Mouse (Mus musculus) midbrain, embryonic 11.5 days (tissue): ENCODE measurements around the gene Pgf. TPM values are rescaled to one million over a fixed set of nuclear protein-coding genes. Genes with fewer than 3 reads are reported as not detected.

Experiments
- ATAC-seq: fragments of 200-750 bp; cut with Nextera tagmentation; 2 replicates; pipeline ENCODE4 v1.8.0; 2017; ENCODE audit warnings: moderate TSS enrichment, moderate library complexity; ENCODE audit not compliant: low FRiP score
- DNase-seq: peaks from one replicate; pipeline ENCODE4 v3.0.0; 2015; ENCODE audit warnings: low spot score; ENCODE audit errors: missing footprints
- H3K27ac ChIP-seq: fragments of 300-500 bp; sonication (generic); 2 replicates; pipeline ENCODE4 v1.5.1; 2014; ENCODE audit warnings: low read depth, low read length
- H3K27me3 ChIP-seq: fragments of 300-500 bp; sonication (generic); 2 replicates; pipeline ENCODE4 v1.6.1; 2014; ENCODE audit warnings: mild to moderate bottlenecking, low read length, moderate library complexity, mixed read lengths; ENCODE audit not compliant: control insufficient read depth, insufficient read depth
- H3K36me3 ChIP-seq: fragments of 300-500 bp; sonication (generic); 2 replicates; pipeline ENCODE4 v1.6.1; 2014; ENCODE audit warnings: mild to moderate bottlenecking, low read length, moderate library complexity, mixed read lengths; ENCODE audit not compliant: control insufficient read depth, insufficient read depth
- H3K4me1 ChIP-seq: fragments of 300-500 bp; sonication (generic); 2 replicates; pipeline ENCODE4 v1.6.1; 2014; ENCODE audit warnings: low read length; ENCODE audit not compliant: control insufficient read depth, insufficient read depth
- H3K4me2 ChIP-seq: fragments of 300-500 bp; sonication (generic); 2 replicates; pipeline ENCODE4 v1.6.1; 2014; ENCODE audit warnings: mild to moderate bottlenecking, moderate library complexity
- H3K4me3 ChIP-seq: fragments of 300-500 bp; sonication (generic); 2 replicates; pipeline ENCODE4 v1.5.1; 2014; ENCODE audit warnings: low read depth, low read length
- H3K9ac ChIP-seq: fragments of 300-500 bp; sonication (generic); 2 replicates; pipeline ENCODE4 v1.6.1; 2014; ENCODE audit warnings: low read length
- H3K9me3 ChIP-seq: fragments of 300-500 bp; sonication (generic); 2 replicates; pipeline ENCODE4 v1.6.1; 2016; ENCODE audit warnings: low read length; ENCODE audit not compliant: control insufficient read depth
- WGBS: fragments of 180-500 bp; shearing (Covaris S2); extraction: QIAGEN DNeasy Blood & Tissue Kit; methylation state at CpG from one replicate; pipeline ENCODE4 v1.1.7; 2014; 5-methylcytosine and 5-hydroxymethylcytosine counted together
- polyA plus RNA-seq: library from polyadenylated mRNA; unstranded; fragments of >200 nt; fragmentation: Nextera tagmentation; extraction: Ambion mirVana; gene quantifications from 2 replicates; pipeline ENCODE4 v1.2.1, GENCODE M21; 2014

Gene Pgf
- polyA plus RNA-seq, 1 experiment from 2014 or later, result 2.5 TPM

DNA sequence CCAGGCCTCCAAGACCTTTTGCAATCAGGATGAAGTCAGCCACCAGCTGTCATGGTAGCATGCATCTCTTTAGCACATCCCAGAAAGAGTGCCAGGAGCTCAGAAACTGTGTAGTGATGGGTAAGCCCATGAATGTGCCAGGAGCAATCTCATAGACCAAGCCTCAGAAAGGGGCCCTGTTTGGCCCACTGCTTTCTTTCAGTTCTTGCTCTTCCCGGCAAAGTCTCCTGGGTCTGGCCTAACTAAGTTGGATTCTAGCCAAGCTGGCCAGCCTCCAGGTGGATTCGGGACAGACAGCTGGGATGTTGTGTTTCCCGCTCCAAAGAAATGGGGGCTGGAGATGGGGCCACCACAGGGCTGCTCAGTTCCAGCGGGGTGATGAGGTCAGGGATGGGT, 17.0 kb upstream of the Pgf start:
- Histone ChIP-seq H3K36me3 (no peaks in the 10 kb centered on the region), H3K4me1 (no peaks in the 10 kb centered on the region; the same call in 1 of the 2 replicates), H3K9ac (no peak overlapping the region), H3K9me3 (no peaks in the 10 kb centered on the region), H3K27me3 (no peaks in the 10 kb centered on the region), H3K4me2 (no peak overlapping the region), H3K27ac (no peak overlapping the region), H3K4me3 (no peak overlapping the region)
- DNase-seq, result peak; percentile 75
- WGBS, result 92% methylated on average over 4 of the region's 4 CpGs
- ATAC-seq, result no peak

- no peak overlapping the region for H3K27ac ChIP-seq
- 89% methylated on average over 11 of the region's 11 CpGs for WGBS
- H3K4me1 ChIP-seq, result no peaks in the 10 kb centered on the region; the same call in 1 of the 2 replicates
- H3K27me3 ChIP-seq, result no peaks in the 10 kb centered on the region
- no peak overlapping the region for H3K9ac ChIP-seq
- no peak overlapping the region for H3K4me3 ChIP-seq
- H3K4me2 ChIP-seq, result no peak overlapping the region
- H3K36me3 ChIP-seq, result no peaks in the 10 kb centered on the region
- H3K9me3 ChIP-seq, result no peaks in the 10 kb centered on the region
- ATAC-seq (no peak), DNase-seq (peak; percentile 68)
Observed at GRCm38 (mm10) chr12:85193923-85194622, 16.5 kb upstream of the Pgf start.

GRCm38 (mm10) chr12:85193146-85193545, 15.6 kb upstream of the Pgf start:
- DNase-seq (peak; percentile 26), ATAC-seq (no peak)
- no peaks in the 10 kb centered on the region; the same call in 1 of the 2 replicates for H3K4me1 ChIP-seq
- no peak overlapping the region for H3K27ac ChIP-seq
- H3K4me3 ChIP-seq, result no peak overlapping the region
- no peaks in the 10 kb centered on the region for H3K27me3 ChIP-seq
- H3K36me3 ChIP-seq, result no peaks in the 10 kb centered on the region
- H3K9ac ChIP-seq, result no peak overlapping the region
- WGBS, result 88% methylated on average over 10 of the region's 10 CpGs
- H3K4me2 ChIP-seq, result no peak overlapping the region
- no peaks in the 10 kb centered on the region for H3K9me3 ChIP-seq

- Histone ChIP-seq H3K9ac (no peak overlapping the region), H3K4me2 (no peak overlapping the region), H3K9me3 (no peaks in the 10 kb centered on the region), H3K27ac (no peak overlapping the region), H3K27me3 (no peaks in the 10 kb centered on the region), H3K36me3 (no peaks in the 10 kb centered on the region), H3K4me1 (no peaks in the 10 kb centered on the region; the same call in 1 of the 2 replicates), H3K4me3 (no peak overlapping the region)
- no peak for ATAC-seq
- WGBS, result 27% methylated on average over 19 of the region's 19 CpGs
- peak; percentile 26 for DNase-seq
Observed at GRCm38 (mm10) chr12:85192461-85193108, 15.0 kb upstream of the Pgf start.

GRCm38 (mm10) chr12:85190290-85190689, 12.7 kb upstream of the Pgf start:
- Histone ChIP-seq H3K27ac (no peak overlapping the region), H3K27me3 (no peaks in the 10 kb centered on the region), H3K4me3 (no peak overlapping the region), H3K9me3 (no peaks in the 10 kb centered on the region), H3K36me3 (no peaks in the 10 kb centered on the region), H3K9ac (no peak overlapping the region), H3K4me2 (no peak overlapping the region), H3K4me1 (no peaks in the 10 kb centered on the region; the same call in 1 of the 2 replicates)
- peak; percentile 35 for DNase-seq
- 81% methylated on average over 7 of the region's 7 CpGs for WGBS
- no peak for ATAC-seq

DNA sequence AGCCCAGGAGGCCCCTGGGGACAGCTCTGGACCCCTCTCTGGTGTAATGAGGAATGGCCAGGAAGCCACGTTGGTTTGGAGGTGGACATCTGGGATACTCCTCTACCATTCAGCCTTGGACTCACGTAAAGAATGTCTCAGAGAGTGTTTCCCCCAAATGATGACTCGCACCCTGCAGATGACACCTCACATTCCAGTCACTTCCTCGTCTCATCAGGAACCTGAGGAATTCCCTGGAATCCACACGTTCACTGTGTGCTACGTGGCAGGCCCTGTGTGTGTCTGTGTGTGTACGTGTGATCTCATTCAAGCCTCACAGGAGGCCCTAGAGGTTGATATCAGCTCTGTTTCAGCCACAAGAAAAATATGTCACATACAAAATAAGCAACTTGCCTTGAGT, 8.8 kb upstream of the Pgf start:
- no peak for DNase-seq
- H3K27me3 ChIP-seq, result no peaks in the 10 kb centered on the region
- H3K9ac ChIP-seq, result no peak overlapping the region
- H3K27ac ChIP-seq, result no peak overlapping the region
- no peak overlapping the region for H3K4me3 ChIP-seq
- peaks cover 9% of the 10 kb centered on the region; the same call in 1 of the 2 replicates for H3K4me1 ChIP-seq
- no peaks in the 10 kb centered on the region for H3K9me3 ChIP-seq
- no peak for ATAC-seq
- 71% methylated on average over 7 of the region's 7 CpGs for WGBS
- H3K36me3 ChIP-seq, result no peaks in the 10 kb centered on the region
- no peak overlapping the region for H3K4me2 ChIP-seq

DNA sequence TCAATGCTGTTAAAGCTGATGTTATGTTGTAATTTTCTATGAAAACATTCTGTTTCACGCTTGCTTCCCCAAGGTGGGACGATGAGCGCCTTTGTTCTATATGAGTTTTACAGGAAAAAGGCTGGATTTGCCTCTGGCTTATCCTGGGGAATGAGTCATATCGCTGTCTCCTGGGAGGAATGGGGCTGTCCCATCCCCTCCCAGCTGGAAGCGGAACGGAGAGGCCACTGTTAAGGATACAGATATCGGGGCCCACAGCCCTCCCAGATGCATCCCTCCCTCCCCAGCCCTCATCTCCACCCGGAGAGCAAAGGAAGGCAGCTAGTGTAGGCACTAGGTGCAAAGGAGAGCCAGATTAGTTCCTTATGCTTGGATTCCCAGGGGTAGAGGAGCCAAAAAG, 8.2 kb upstream of the Pgf start:
- H3K4me3 ChIP-seq, result no peak overlapping the region
- no peak overlapping the region for H3K27ac ChIP-seq
- 66% methylated on average over 8 of the region's 8 CpGs for WGBS
- H3K9me3 ChIP-seq, result no peaks in the 10 kb centered on the region
- H3K4me2 ChIP-seq, result no peak overlapping the region
- ATAC-seq (no peak), DNase-seq (no peak)
- no peaks in the 10 kb centered on the region for H3K36me3 ChIP-seq
- H3K27me3 ChIP-seq, result no peaks in the 10 kb centered on the region
- H3K4me1 ChIP-seq, result peaks cover 9% of the 10 kb centered on the region; the same call in 1 of the 2 replicates
- H3K9ac ChIP-seq, result no peak overlapping the region

DNA sequence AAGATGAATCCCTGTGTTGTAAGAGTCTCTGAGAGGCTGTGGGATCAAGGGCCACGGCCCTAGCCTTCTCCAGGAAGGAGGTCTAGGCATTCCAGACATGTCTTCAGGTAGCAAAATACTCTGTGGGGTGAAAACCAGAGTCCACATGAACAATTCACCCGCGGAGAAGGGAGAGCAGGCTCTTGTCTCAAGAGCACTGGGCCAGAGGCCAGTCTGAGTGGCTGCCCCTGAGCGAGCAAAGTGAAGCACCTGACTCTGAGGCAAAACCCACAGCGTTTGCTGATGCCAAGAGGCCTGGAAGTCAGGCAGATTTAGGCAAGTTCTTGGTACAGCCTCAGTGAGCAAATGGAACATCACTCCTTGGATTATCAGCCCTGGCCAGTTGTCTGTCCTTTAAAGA, 6.5 kb upstream of the Pgf start:
- no peak overlapping the region for H3K27ac ChIP-seq
- no peaks in the 10 kb centered on the region for H3K36me3 ChIP-seq
- DNase-seq (peak; percentile 60), ATAC-seq (no peak)
- H3K4me3 ChIP-seq, result no peak overlapping the region
- H3K9me3 ChIP-seq, result no peaks in the 10 kb centered on the region
- H3K4me1 ChIP-seq, result peaks cover 9% of the 10 kb centered on the region; the same call in 1 of the 2 replicates
- no peak overlapping the region for H3K4me2 ChIP-seq
- no peak overlapping the region for H3K9ac ChIP-seq
- 70% methylated on average over 5 of the region's 5 CpGs for WGBS
- no peaks in the 10 kb centered on the region for H3K27me3 ChIP-seq

DNA sequence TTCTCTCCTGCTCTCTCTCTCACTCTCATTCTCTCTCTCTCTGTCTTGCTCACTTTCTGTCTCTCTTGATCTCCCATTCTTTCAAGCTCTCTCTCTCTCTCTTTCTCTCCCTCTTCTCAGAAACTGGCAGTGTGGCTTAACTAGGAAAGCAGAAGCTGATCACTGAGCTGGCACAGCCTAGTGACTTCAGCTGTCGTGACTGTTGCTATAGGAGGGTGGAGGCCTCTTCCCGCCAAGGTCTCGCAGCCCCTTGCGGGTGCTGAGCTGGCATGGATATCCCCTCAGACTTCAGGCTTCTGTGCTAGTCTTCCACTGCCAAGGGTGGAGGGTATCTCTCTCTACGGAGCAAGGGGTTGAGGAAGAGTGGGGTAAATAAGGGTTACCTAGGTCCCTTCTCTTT, 5.3 kb upstream of the Pgf start:
- Histone ChIP-seq H3K4me3 (no peak overlapping the region), H3K4me1 (peaks cover 9% of the 10 kb centered on the region; the same call in 1 of the 2 replicates), H3K9me3 (no peaks in the 10 kb centered on the region), H3K27me3 (no peaks in the 10 kb centered on the region; the same call in 1 of the 2 replicates), H3K36me3 (no peaks in the 10 kb centered on the region), H3K27ac (no peak overlapping the region), H3K9ac (no peak overlapping the region), H3K4me2 (no peak overlapping the region)
- ATAC-seq (no peak), DNase-seq (no peak)
- 76% methylated on average over 5 of the region's 5 CpGs for WGBS
